Mouse (Mus musculus) testis, adult 2 months (tissue): ENCODE measurements around the gene Fgf11.

Experiments
- CTCF ChIP-seq: fragments of 200-500 bp; IDR thresholded peaks from 2 replicates; pipeline ENCODE4 v1.5.1; 2012; ENCODE audit warnings: low read depth, mild to moderate bottlenecking, inconsistent platforms, low read length, moderate library complexity; ENCODE audit not compliant: control insufficient read depth, insufficient read depth, insufficient replicate concordance
- POLR2A ChIP-seq: fragments of 200-500 bp; IDR thresholded peaks from 2 replicates; pipeline ENCODE4 v1.6.1; 2012; ENCODE audit warnings: low read depth, mild to moderate bottlenecking, inconsistent platforms, low read length, moderate library complexity; ENCODE audit not compliant: control insufficient read depth

DNA sequence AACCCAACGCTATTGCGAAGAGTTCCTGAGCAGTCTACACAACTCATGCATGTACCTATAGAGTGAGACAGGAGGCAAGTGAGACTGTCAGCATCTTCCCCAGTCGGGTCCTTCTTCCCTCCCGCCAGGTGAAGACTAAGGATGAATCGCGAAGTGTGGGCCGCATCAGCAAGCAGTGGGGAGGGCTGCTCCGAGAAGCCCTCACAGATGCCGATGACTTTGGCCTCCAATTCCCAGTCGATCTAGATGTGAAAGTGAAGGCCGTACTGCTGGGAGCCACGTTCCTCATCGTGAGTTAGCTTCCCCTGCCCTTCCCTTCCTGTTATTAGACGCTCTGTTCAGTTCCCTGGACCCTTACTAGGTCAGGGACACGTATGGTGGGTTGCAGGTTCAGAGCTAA lies 48.2 kb upstream of the Fgf11 start:
- TF ChIP-seq CTCF (no peak), POLR2A (no peak)
